Mouse (Mus musculus) neural tube, embryonic 12.5 days (tissue): ENCODE data around the gene Birc2. TPM values are rescaled to one million over a fixed set of nuclear protein-coding genes. Genes with fewer than 3 reads are reported as not detected.
A peak's percentile ranks its signal among the peaks of the same experiment; 100 is the strongest.

Experiments
- ATAC-seq: fragments of 200-750 bp; cut with Nextera tagmentation; 2 replicates; pipeline ENCODE4 v1.8.0; 2017; ENCODE audit warnings: low read depth, mild to moderate bottlenecking, moderate TSS enrichment, moderate library complexity; ENCODE audit not compliant: low FRiP score
- H3K27ac ChIP-seq: fragments of 300-500 bp; sonication (generic); 2 replicates; pipeline ENCODE4 v1.5.1; 2016
- H3K27me3 ChIP-seq: fragments of 300-500 bp; sonication (generic); replicated peaks from 2 replicates; pipeline ENCODE4 v1.6.1; 2016; ENCODE audit warnings: mild to moderate bottlenecking
- H3K36me3 ChIP-seq: fragments of 300-500 bp; sonication (generic); 2 replicates; pipeline ENCODE4 v1.6.1; 2016; ENCODE audit warnings: mild to moderate bottlenecking
- H3K4me1 ChIP-seq: fragments of 300-500 bp; sonication (generic); 2 replicates; pipeline ENCODE4 v1.6.1; 2016
- H3K4me2 ChIP-seq: fragments of 300-500 bp; sonication (generic); replicated peaks from 2 replicates; pipeline ENCODE4 v1.6.1; 2016; ENCODE audit warnings: mild to moderate bottlenecking
- H3K4me3 ChIP-seq: fragments of 300-500 bp; sonication (generic); 2 replicates; pipeline ENCODE4 v1.5.1; 2016
- H3K9ac ChIP-seq: fragments of 300-500 bp; sonication (generic); 2 replicates; pipeline ENCODE4 v1.6.1; 2016; ENCODE audit warnings: mild to moderate bottlenecking
- H3K9me3 ChIP-seq: fragments of 300-500 bp; sonication (generic); 2 replicates; pipeline ENCODE4 v1.6.1; 2016; ENCODE audit warnings: mild to moderate bottlenecking
- WGBS: fragments of 180-500 bp; shearing (Covaris S2); methylation state at CpG from one replicate; pipeline ENCODE4 v1.1.7; 2016; 5-methylcytosine and 5-hydroxymethylcytosine counted together
- microRNA-seq: library from miRNA; unstranded; fragments of <30 nt; microRNA quantifications from one replicate; pipeline ENCODE4, GENCODE M21; 2017
- polyA plus RNA-seq: library from polyadenylated mRNA; unstranded; fragments of >200 nt; fragmentation: Nextera tagmentation; extraction: Ambion mirVana; gene quantifications from 2 replicates; pipeline ENCODE4 v1.2.1, GENCODE M21; 2016

The Birc2 gene
- polyA plus RNA-seq, 1 experiment from 2014 or later, result 41.9 TPM

DNA sequence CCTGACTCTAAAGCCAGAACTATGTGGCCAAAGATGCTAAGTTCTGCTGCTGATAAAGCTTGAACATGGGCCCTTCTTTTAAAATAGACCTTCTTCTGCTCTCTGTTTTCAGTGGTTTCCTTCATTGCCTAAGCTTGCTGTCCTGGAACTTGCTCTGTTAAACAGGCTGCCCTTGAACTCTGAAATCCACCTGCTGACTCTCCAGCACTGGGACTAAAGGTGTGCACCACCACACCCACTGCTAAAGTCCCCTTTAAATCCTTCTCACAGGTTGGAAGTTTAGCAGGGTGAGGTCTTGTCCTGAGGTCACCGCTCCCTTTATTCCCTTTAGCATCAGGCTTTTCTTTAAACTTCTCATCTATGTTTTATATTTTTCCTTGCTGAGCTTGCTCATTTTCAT, 59.9 kb downstream of the Birc2 start:
- no peak overlapping the region for H3K27ac ChIP-seq
- no peak overlapping the region for H3K4me2 ChIP-seq
- no peak for ATAC-seq
- H3K4me3 ChIP-seq, result no peak overlapping the region
- no peak overlapping the region for H3K9ac ChIP-seq
- H3K4me1 ChIP-seq, result no peaks in the 10 kb centered on the region
- no peaks in the 10 kb centered on the region for H3K9me3 ChIP-seq
- H3K36me3 ChIP-seq, result peaks cover 15% of the 10 kb centered on the region
- no peaks in the 10 kb centered on the region for H3K27me3 ChIP-seq
- WGBS, result 97% methylated on average over 1 of the region's 1 CpGs

DNA sequence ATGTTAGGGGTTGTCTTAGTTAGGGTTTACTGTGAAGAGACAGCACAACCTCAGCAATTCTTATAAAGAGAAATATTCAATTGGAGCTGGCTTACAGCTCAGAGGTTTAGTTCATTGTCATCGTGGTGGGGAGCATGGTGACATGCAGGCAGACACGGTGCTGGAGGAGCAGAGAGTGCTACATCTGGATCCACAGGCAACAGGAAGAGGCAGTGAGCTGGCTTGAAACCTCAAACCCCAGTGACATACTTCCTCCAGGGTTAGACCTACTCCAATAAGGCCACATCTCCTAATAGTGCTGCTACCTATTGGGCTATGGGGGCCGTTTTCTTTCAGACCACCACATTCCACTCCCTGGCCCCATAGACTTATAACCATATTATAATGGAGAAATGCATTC, 60.9 kb downstream of the Birc2 start:
- ATAC-seq, result no peak
- H3K9ac ChIP-seq, result no peak overlapping the region
- no peak overlapping the region for H3K27ac ChIP-seq
- no peaks in the 10 kb centered on the region for H3K9me3 ChIP-seq
- peaks cover 15% of the 10 kb centered on the region for H3K36me3 ChIP-seq
- WGBS, result 86% methylated on average over 3 of the region's 3 CpGs
- no peaks in the 10 kb centered on the region for H3K27me3 ChIP-seq
- H3K4me1 ChIP-seq, result no peaks in the 10 kb centered on the region
- H3K4me3 ChIP-seq, result no peak overlapping the region
- no peak overlapping the region for H3K4me2 ChIP-seq

DNA sequence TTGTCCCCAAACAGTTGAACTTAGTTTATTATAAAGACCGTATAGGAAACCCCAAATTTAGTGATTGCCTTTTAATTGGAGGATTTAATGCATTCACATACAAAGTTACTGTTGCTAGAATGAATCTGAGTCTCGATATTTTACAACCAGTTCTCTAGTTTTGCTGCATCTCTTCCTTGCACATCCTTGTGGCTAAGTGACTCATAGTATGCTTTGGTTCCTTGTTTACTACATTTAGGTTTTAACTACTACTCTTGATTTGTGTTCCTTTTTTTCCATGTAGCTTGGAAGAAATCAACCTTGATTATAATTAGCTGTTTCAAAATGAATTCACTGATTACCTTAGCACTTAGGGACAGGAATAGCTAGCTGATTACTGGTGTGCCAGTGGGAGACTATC, 61.9 kb downstream of the Birc2 start:
- no peaks in the 10 kb centered on the region for H3K27me3 ChIP-seq
- H3K9me3 ChIP-seq, result no peaks in the 10 kb centered on the region
- WGBS, result 92% methylated on average over 2 of the region's 2 CpGs
- no peaks in the 10 kb centered on the region for H3K4me1 ChIP-seq
- ATAC-seq, result no peak
- no peak overlapping the region for H3K27ac ChIP-seq
- H3K4me3 ChIP-seq, result no peak overlapping the region
- no peak overlapping the region for H3K4me2 ChIP-seq
- no peak overlapping the region for H3K9ac ChIP-seq
- peaks cover 15% of the 10 kb centered on the region for H3K36me3 ChIP-seq

DNA sequence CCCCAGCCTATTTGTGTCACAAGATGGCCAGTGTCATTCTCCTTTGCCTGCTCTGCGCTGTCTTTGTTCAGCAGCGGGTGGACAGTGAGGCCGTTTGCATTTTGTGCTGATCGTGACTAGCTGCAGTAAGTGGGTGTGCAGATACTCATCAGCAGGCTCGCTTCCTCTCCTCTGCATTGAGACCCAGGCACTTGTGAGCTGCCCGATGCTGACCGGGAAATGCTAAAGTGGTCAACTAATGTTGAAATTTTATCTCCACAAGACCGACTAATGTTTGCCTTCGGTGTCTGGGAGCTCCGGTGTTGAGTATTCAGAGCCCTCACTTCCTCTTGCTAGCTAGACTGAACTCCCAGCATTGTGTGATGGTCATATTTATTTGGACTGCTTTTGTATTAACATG, 62.3 kb downstream of the Birc2 start:
- Histone ChIP-seq H3K27me3 (no peaks in the 10 kb centered on the region), H3K4me3 (no peak overlapping the region), H3K27ac (no peak overlapping the region), H3K4me1 (no peaks in the 10 kb centered on the region), H3K4me2 (no peak overlapping the region), H3K9me3 (no peaks in the 10 kb centered on the region), H3K9ac (no peak overlapping the region), H3K36me3 (peaks cover 15% of the 10 kb centered on the region)
- WGBS, result 92% methylated on average over 10 of the region's 10 CpGs
- ATAC-seq, result no peak

GRCm38 (mm10) chr9:7773686-7774085, 63.2 kb downstream of the Birc2 start:
- peaks cover 12% of the 10 kb centered on the region for H3K36me3 ChIP-seq
- WGBS, result 94% methylated on average over 5 of the region's 5 CpGs

GRCm38 (mm10) chr9:7772773-7773454, 64.0 kb downstream of the Birc2 start:
- H3K36me3 ChIP-seq, result peaks cover 12% of the 10 kb centered on the region
- H3K27me3 ChIP-seq, result no peaks in the 10 kb centered on the region
- H3K27ac ChIP-seq, result no peak overlapping the region
- no peaks in the 10 kb centered on the region for H3K9me3 ChIP-seq
- peaks cover under 1% of the 10 kb centered on the region; the same call in 1 of the 2 replicates for H3K4me1 ChIP-seq
- no peak overlapping the region for H3K4me2 ChIP-seq
- WGBS, result 74% methylated on average over 4 of the region's 4 CpGs
- no peak for ATAC-seq
- no peak overlapping the region for H3K9ac ChIP-seq
- no peak overlapping the region for H3K4me3 ChIP-seq

More at GRCm38 (mm10) chr9:7773686-7774085, 63.2 kb downstream of the Birc2 start:
- H3K4me2 ChIP-seq, result no peak overlapping the region
- no peaks in the 10 kb centered on the region for H3K4me1 ChIP-seq
- no peak overlapping the region for H3K4me3 ChIP-seq
- H3K27me3 ChIP-seq, result no peaks in the 10 kb centered on the region
- no peak for ATAC-seq
- H3K9ac ChIP-seq, result no peak overlapping the region
- no peak overlapping the region for H3K27ac ChIP-seq
- H3K9me3 ChIP-seq, result no peaks in the 10 kb centered on the region

GRCm38 (mm10) chr9:7772361-7772760, 64.5 kb downstream of the Birc2 start:
- Histone ChIP-seq H3K27ac (no peak overlapping the region), H3K36me3 (peaks cover 12% of the 10 kb centered on the region), H3K4me2 (no peak overlapping the region), H3K9ac (no peak overlapping the region), H3K4me1 (peaks cover 6% of the 10 kb centered on the region), H3K9me3 (no peaks in the 10 kb centered on the region), H3K27me3 (no peaks in the 10 kb centered on the region), H3K4me3 (no peak overlapping the region)
- ATAC-seq, result no peak
- WGBS, result 94% methylated on average over 2 of the region's 2 CpGs

GRCm38 (mm10) chr9:7769491-7769890, 67.4 kb downstream of the Birc2 start:
- H3K27me3 ChIP-seq, result no peaks in the 10 kb centered on the region
- peaks cover 15% of the 10 kb centered on the region for H3K4me1 ChIP-seq
- no peak overlapping the region for H3K27ac ChIP-seq
- H3K4me2 ChIP-seq, result no peak overlapping the region
- peaks cover 12% of the 10 kb centered on the region for H3K36me3 ChIP-seq
- 83% methylated on average over 5 of the region's 5 CpGs for WGBS
- no peaks in the 10 kb centered on the region for H3K9me3 ChIP-seq
- no peak overlapping the region for H3K4me3 ChIP-seq
- no peak overlapping the region for H3K9ac ChIP-seq
- ATAC-seq, result no peak

DNA sequence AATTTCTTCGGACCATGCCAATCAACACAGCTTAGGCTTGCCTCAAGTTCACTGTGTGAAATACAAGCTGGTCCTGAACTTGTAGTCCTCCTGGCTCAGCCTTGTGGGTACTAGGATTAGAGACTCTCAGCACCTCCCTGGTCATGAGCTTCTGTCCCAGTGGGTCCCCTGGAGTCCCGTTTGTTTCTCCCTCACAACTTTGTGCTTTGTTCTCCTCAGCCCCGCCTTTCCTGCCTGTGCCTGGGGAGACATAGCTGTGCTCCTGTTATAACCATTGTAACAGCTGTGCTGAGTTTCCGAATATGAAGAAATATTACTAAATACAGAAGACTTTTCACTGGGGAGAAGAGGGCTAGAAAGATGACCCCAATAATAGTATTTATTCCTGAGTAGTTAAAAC, 67.8 kb downstream of the Birc2 start:
- Histone ChIP-seq H3K27me3 (no peaks in the 10 kb centered on the region), H3K4me2 (no peak overlapping the region), H3K4me3 (no peak overlapping the region), H3K27ac (no peak overlapping the region), H3K9me3 (no peaks in the 10 kb centered on the region), H3K9ac (no peak overlapping the region), H3K4me1 (peaks cover 15% of the 10 kb centered on the region), H3K36me3 (peaks cover 12% of the 10 kb centered on the region)
- WGBS, result 73% methylated on average over 4 of the region's 4 CpGs
- ATAC-seq, result no peak

Small RNA genes within 50 kb of the gene (microRNA-seq; reads per million reads assigned to microRNA genes)
- gene Mir5618, result 5.0 reads per million, percentile 15 among the genes with 10 or more reads in this experiment

Other genes with a start within 250 kb of the Birc2 start
- not detected in 2 replicates for gene Mmp20, start 208.8 kb downstream of the Birc2 start, polyA plus RNA-seq
- gene Mmp7, start 145.0 kb downstream of the Birc2 start, polyA plus RNA-seq, result not detected in 2 replicates
- 66.4 and 70.4 TPM in 2 replicates for gene Tmem123, start 73.0 kb downstream of the Birc2 start, polyA plus RNA-seq
- gene Birc3, start 36.1 kb upstream of the Birc2 start, polyA plus RNA-seq, result 2.1 and 3.8 TPM in 2 replicates
- gene Yap1, start 167.5 kb upstream of the Birc2 start, polyA plus RNA-seq, result 27.5 and 30.3 TPM in 2 replicates
- 12.7 and 14.0 TPM in 2 replicates for gene Cfap300, start 205.8 kb upstream of the Birc2 start, polyA plus RNA-seq